Mouse (Mus musculus): ENCODE data around the gene Rcc1l. TPM values are rescaled to one million over a fixed set of nuclear protein-coding genes. Genes with fewer than 3 reads are reported as not detected.
A peak's percentile ranks its signal among the peaks of the same experiment; 100 is the strongest.

Gene Rcc1l
- total RNA-seq, 2 experiments from 2014 or later = 26.9 to 30.6 TPM

DNA sequence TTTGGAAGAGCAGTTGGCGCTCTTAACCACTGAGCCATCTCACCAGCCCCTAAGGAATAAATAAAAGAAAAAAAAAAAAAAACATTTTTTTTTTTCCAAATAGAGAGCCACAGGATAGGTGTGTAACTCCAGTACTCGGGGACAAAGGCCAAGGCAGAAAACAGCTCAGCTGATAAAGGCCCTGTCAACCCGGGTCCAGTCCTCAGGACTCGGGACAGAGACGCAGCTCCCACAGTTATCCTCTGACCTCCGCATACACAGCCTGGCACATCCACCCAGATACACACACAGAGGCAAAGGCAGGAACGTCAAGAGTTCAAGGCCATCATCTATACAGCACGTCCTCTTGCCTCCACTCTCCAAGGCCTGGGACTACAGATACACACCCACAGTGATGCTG is 6.4 kb downstream of the Rcc1l start:
- no peak for DNase-seq

DNA sequence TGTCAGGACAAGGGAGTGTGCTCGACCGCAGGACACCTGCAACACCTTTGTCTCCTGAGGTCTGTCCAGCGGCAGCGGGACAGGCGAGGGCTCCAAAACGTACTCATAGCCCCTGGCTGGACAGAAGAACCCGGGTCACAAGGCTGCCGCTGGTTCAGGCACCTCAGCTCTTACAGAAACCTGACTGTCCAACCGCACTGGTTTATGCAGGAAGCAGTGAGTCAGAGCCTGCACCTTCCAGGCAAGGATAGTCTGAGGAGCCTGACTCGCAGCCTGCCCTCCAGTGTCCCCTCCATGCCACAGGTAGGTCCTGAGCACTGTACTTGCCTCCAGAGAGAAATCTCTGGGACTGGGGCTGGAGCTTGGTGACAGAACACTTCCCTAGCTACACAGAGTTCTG is 7.3 kb downstream of the Rcc1l start:
- DNase-seq = no peak

DNA sequence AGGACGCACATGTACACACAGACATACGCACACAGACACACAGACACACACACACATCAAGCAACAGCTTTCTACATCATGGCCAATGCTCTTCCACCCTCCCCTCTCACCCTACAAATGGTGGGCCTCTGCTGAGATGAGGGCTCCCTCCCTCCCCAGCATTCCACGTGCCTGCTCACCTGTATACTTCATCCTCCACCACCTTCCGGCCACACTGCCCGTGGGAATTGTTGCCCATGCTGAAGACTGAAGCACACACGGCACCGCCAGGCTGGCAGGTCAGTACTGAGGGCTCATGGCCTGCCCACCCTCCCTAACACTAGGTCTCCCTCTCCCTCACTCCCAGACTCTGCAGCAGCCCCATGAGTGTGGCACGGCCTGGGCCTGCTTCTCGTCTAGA is 8.5 kb downstream of the Rcc1l start:
- no peak for DNase-seq

DNA sequence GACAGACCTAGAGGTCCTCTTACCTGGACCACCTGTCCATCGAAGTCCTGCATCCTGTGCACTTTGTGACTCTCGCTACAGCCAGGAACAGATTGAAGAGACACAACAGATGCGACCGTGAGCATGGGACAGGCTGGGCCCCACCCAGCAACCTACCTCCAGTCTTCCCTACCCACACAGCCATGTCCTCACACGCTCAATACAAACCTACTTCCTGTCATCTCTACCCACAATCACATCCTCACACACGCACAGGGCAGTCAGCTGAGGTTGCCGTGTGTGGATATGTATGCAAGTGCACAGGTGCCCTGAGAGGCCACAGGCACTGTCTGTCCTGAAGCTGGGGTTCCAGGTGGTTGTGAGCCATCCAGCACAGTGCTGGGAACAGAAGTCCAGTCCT is 9.9 kb downstream of the Rcc1l start:
- no peak for DNase-seq

DNA sequence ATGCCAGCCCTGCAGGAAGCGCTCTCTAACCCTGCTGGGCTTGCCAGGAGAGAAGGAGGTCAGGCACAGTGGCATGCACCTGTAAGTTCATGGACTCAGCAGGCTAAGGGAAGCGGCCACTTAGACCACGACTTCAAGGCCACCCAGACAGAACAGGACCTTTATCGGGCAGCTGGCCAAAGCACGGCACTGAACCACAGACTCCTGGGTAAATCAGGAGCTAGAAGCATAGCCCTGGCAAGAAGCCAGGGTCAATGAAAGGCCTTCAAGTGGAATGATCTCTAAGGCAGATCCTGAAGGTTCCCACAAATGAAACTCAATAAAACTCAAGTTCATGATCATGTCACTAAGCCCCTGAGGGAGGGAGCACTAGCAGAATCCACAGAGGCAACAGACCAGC is 11.9 kb downstream of the Rcc1l start:
- no peak for DNase-seq

DNA sequence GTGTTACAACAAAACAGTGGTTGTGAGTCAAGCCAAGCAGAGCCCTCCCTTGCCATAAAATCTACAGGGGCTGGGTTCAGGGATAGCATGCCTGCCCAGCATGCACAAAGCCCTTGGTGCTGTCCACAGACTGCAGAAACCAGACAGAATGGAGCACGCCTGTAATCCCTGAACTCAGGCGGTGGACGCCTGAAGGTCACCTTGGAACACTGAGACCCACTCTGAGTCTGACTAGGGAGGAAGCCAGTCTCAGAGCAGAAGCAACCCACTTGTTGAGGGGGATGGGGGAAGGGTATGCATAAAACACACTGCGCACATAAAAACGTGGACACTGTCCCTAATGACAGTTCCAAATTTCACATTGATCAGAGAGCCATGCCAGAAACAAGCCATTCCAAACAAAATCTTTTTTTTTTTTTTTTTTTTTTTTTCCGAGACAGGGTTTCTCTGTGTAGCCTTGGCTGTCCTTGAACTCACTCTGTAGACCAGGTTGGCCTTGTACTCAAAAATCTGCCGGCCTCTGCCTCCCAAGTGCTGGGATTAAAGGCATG is 20.6 kb downstream of the Rcc1l start:
- DNase-seq = no peak

DNA sequence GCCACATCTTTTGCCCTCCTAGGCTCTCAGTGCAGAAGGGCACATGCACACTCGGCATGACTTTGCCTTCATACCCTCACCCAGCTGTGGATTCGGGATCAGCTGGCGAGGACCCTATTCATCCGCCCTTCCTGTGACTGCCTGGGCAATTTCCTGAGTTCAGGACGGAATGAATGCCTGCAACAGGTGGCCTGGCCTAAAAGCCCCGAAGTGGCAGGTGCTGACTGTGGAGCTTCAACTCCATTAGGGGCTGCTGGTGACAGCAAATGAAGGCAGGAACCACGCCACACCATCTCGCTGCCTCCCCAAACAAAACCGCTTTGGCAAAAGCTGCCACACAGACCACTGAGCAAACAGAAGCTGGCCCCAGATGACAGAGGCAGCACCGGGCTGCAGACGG is 24.7 kb downstream of the Rcc1l start:
- no peak for DNase-seq

DNA sequence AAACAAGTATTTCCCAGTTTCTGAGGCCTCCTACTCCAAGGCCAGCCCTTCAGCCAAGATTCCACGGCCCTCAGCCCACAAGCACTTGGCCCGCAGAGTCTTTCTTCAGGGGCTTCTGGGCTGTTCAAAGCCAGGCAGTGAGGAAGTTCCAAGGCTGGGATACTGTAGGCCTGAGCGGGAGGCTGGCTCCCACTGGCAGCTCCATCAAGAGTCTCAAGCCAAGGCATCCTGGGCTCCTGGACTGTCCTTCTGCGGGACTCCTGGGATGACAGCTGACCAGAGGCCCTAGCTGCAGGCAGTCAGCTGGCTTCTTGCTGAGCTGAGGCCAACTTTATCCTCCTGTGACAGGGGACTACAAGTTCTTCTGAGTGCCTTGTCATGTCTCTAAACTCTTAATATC is 28.4 kb downstream of the Rcc1l start:
- peak; percentile 24 for DNase-seq

DNA sequence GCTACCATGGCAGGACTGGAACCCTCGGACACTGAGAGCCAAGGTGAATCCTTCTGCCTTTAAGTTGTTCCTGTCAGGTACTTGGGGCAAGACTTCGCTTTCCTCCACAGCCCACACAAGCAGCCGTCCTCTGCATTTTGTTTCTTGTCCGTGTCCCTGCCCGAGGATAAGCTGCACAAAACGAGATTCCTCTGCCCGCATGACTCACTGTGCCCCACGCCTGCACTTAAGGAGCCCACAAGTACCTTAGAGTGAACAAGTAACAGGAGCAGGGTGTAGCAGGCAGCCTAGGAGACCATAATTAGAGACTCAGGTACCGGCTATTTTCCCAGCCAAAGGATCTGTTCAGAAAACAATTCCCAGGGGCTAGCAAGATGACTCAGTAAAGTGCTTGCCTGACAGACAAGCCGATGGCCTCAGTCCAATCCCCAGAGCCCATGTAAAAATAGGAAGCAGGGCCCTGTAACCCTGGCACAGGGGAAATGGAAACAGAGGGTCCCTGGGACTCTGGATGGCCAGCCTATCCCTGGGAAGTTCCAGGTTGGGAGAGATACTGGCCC is 29.3 kb downstream of the Rcc1l start:
- peak; percentile 31 for DNase-seq

DNA sequence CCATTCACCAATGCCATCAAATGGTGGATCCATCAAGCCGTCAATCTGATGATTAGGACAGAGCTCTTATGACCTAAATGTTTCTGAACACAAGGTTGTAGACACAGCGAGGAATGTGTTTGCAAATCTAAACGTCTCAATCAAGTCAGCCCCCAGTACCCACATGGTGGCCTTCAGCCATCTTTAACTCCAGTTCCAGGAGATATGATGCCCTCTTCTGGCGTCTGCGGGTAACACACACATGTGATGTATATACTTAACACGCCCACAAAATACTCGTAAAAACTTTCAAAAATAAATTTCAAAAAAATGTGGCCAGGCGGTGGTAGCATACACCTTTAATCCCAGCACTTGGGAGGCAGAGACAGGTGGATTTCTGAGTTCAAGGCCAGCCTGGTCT is 31.6 kb downstream of the Rcc1l start:
- no peak for DNase-seq

DNA sequence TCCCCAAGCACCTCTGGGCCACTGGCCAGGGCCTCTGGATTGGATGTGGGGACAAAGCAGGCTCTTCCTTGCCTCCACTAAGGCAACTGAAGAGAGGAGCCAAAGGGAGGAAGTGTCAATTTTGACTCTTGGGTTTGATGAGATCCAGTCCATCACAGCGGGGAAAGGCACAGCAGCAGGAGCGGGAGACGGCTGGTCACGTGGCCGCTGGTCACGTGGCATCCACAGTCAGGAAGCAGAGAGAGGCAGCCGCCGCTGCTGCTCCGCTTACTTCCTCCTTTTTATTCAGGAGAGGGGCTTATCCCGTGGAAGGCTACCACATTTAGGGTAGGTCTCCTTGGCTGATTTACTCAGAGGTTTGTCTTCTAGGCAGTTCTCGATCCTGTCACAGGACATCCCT is 34.2 kb downstream of the Rcc1l start:
- peak; percentile 35 for DNase-seq

DNA sequence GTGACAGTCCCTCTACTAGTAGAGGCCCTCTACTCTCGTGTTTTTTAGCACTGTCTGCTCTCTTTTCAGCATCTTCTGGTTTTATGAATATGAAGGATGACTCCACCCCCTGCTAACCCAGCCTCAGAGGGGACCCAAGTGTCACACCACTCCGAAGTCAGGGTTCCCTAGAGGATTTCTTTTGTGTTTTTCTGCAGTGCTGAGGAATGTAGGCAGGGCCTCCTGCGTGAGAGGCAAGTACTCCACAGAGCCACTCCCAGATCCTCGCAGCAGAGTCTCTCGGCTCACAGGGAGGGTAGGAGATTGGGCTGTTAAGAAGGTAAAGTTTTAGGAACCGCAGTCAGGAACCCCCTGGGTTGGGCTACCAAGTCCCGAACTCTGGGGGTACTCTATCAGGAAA is 35.3 kb downstream of the Rcc1l start:
- no peak for DNase-seq

DNA sequence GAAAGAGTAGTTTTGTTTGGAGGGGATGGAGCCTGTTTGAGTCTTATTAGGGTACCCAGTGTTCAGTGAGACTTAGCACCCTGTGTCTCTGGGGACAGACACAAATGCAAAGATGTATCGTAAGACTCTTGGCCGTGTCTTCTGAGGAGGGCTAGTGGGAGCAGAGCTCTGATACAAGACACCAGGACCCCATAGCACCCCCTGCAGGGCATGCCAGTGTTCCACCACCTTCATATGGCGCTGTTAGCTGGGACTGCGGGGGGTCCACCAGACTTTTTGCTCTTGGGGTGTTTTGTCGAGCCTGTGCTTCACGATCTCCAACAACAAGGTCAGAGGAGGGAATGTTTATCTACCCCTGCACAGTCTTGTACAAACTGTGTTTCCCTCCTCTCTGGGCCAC is 37.1 kb downstream of the Rcc1l start:
- no peak for DNase-seq

DNA sequence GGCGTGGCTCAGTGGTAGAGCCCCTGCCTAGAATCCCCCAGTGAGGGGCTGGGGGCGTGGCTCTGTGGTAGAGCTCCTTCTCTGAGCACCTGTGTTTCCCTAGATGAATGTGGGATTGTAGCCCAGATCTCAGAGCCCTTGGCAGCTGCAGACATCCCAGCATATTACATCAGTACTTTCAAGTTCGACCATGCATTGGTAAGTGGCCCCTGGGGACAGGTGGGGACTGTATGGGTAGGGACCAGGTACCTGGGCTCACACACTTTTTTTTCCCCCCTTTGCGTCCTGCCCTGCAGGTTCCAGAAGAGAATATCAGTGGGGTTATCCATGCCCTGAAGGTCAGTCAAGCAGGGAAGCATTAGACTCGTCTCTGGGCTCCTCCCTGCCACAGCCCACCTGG is 38.6 kb downstream of the Rcc1l start:
- DNase-seq = no peak

DNA sequence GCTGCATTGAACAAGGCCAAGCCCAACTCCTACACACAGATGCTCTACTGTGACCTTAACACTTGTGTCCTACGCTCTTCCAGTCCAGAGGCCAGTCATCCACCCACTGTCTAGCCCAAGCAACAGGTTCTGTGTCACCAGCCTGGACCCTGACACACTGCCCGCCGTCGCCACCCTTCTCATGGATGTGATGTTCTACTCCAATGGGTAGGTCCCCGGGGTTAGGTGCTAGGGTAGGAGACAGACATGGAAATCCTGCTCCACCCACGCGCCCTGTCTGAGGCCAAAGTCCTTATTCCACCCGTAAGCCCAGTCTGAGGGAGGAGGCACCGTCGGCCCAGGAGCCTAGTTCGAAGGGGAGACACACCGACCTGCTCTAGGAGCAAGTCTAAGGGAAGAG is 40.6 kb downstream of the Rcc1l start:
- DNase-seq = no peak

DNA sequence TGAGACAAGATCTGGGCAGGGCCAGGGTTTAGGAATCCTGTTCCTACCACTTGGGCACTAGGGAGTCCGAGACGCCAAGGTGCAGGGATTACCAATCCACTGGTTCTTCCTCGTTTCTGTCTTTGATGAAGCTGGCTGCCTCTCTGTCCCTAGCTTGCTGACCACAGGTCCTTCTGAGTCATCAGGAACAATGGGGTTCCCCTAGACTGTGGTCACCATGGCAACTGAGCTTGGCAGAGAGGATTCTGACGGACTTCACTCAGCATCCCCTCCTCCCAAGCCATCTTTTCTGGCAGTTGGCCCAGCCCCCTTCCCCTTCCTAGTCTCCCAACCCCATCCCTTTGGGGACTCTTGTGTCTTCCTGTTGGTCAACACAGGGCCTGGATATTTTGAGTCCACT is 45.0 kb downstream of the Rcc1l start:
- peak; percentile 27 for DNase-seq

DNA sequence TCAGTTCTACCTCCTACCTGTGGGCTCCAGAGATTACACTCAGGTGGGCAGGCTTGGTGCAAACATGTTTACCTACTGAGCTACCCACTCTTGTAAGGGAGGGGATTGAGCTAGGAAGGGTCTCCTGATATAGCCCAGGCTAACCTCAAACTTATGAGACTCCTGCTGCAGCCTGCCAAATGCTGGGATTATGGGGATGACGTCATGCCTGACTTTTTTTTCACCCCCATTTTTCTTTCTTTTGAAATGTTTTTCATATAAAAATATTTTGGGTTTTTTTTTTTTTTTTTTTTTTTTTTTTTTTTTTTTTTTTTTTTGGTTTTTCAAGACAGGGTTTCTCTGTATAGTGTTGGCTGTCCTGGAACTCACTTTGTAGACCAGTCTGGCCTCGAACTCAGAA is 50.3 kb downstream of the Rcc1l start:
- DNase-seq = no peak

DNA sequence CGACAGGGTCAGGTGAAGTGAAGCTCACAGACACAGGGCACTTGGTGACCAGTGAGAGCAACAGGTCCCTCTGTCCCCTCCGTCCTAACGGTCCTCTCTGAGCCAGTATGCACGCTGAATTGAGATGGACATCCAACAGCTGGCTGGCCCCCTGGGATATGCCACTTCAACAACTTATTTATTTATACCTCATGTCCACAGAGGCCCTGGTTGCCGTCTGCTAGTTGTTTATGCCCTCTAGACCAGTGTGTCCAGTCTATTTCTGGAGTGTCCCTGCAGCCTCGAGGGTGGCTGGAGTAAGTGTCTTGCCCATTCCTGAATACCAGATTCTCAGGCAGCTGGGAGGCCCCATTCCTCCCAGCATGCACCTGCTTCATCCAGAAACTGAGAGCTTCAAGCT is 52.7 kb downstream of the Rcc1l start:
- DNase-seq = peak; percentile 48

DNA sequence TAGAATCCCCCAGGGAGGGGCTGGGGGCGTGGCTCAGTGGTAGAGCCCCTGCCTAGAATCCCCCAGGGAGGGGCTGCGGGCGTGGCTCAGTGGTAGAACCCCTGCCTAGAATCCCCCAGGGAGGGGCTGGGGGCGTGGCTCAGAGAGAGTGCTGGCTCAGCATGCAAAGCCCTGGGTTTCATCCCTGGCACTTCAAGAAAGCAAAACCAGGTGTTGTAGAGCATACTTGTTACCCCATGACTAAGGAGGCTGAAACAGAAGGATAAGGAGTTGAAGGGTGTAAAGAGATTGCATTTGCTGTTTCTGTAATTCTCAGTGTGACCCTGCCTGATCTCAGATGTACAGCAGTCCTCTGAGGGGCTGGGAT is 54.7 kb downstream of the Rcc1l start:
- DNase-seq = no peak

DNA sequence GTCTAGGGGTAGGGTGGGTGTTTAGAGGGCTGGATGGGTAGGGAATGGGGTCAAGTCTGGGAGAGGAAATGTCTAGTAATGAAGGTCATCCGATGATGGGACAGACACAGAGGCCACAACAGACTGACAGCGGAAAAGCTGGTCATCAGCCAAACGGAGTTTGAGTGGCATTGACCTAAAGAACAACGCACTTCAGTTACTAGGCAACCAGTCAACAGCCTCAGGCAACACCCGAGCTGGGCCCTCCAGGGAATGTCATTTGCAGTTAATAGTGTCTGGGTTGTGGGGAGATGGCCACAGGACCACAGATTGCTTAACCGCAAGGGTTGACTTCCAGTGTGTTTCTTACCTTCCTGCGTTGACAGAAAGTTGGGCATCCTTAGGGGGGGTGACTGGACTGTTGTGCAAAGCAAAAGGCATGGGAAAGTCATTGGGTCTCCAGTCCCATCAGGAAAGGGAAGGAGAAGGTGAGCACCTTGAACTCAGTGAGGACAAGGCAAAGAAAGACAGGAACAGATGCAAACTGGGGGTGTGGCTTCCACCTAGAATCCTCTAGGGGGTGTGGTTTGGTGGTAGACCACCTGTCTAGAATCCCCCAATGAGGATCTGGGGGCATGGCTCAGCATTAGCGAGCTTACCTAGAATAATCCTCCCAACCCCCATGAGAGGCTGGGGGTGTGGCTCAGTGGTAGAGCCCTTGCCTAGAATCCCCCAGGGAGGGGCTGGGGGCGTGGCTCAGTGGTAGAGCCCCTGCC is 55.3 kb downstream of the Rcc1l start:
- DNase-seq = peak; percentile 68

DNA sequence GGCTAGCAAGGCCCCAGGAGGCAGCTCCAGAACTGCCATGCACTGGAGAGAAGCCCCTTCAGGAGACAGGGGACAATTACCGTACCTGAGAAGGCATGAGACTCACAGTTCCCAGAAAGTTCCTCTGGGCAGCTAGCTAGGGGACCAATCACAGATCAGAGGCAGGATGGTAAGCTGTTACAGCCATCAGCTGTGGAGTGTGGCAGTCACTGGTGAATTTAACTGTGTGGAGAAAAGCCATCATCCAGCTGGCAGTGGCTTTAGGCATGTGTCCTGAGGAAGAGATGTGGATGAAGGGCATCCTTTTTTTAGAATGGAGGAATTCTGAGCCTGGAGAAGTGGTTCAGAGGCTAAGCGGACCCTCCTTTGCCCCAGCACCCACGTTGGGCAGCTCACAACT is 56.4 kb downstream of the Rcc1l start:
- DNase-seq = no peak

DNA sequence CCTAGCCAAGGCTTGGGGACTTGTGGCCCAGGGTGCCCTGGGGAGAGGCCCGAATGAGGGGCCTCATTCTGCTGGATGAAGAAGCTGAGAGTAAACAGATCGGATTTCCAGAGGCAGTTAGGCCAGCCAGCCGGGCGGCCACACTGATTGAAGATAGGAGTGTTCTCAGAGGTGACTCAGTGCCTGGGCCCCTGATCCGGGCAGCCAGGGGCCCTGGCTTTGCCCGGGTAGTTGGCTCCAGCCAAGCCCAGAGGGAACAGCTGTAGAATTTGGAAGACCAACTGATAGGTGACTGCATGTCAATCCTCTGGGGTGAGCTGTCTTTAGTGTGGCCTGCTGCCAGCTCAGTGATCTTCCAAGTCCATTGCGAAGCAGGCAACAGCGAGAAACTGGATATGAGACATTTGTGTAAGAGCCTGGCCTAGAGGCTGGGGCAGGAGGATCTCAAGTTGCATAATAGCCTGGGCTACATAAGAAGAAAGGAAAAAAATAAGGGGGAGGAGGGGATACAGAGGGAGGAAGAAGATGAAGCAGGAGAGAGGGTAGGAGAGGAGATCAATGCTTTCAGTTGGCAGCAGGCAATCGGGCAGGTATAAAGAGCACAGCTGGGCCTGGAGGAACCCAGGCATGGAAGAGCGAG is 57.0 kb downstream of the Rcc1l start:
- DNase-seq = peak; percentile 26

DNA sequence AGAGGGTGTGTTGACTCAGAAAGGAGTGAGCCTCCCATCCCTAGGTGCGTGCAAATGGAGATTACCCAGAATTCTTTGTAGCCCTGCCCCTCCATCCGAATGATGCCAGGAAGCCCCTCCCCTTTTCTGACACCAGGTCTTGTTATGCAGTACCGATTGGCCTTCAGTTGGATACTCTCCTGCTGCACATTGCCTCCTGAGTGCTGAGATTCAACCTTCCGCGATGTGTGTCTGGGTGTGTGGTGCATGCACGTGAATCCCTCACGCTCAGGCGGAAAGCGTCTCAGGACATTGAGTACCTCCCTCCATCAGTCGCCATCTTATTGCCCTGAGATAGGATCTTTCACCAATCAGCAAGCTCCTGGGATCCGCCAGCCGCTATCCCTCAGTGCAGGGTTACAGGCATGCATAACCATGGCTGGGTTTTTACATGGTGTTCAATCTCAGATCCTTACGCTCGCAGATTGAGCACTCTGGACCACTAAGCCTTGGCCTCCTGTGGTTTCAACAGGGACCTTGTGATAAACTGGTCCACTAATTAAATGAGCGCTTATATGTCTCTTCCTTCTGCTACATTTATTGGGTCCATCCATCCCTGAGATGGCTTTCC is 57.7 kb downstream of the Rcc1l start:
- no peak for DNase-seq

All from heart, postnatal 4 days (tissue).